Mouse (Mus musculus): ENCODE results near the gene Ncor2. TPM values are rescaled to one million over a fixed set of nuclear protein-coding genes. Genes with fewer than 3 reads are reported as not detected.
"Not testable (repeated sequence)": the region's sequence is repeated elsewhere in the genome, so short reads cannot be mapped to it uniquely, and the experiment has no call there.

Ncor2 gene
- polyA plus RNA-seq, 2 experiments, result 3.5 to 4.4 TPM

DNA sequence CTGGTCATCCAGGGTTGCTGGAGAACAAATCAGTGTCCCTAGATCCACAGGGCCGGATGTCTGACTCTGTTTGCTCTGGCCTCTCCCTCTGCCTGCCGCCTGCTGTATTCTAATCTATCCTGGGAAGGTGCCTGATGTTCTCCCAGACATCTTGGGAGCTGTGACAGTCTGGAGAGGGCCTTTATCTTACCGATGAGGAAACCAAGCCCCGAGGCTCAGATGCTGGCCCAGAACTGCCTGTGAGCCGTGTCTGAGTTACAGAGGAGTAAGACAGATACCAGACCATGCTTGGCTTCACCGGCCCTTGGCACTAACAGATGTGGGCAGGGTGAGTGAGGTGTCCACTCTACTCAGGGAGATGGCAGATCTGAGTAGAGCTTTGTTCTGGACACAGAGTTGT, 35.0 kb upstream of the Ncor2 start:
- peaks cover 5% of the 10 kb centered on the region; the same call in 1 of the 2 replicates for H3K27me3 ChIP-seq (ENCODE audit: control insufficient read depth, insufficient read depth, low read length)
- H3K4me2 ChIP-seq (ENCODE audit: low read depth), result no peak overlapping the region
- ATAC-seq (ENCODE audit: insufficient read depth) (no peak), DNase-seq (ENCODE audit: low read depth in 3 of 3, low spot score in 3 of 3) (no peak)
- 47% methylated on average over 6 of the region's 6 CpGs for whole genome bisulfite sequencing (ENCODE audit: insufficient replicate concordance)
- no peaks in the 10 kb centered on the region for H3K4me1 ChIP-seq (replicated peaks; ENCODE audit: control insufficient read depth in 2 of 2, insufficient read depth in 2 of 2, low read length in 1 of 2)
- TF ChIP-seq CTCF (IDR thresholded peaks at IDR 0.05; ENCODE audit: low read depth), result no peak
- TF ChIP-seq EP300 (IDR thresholded peaks at IDR 0.05; ENCODE audit: low read depth), result no peak
- no peak overlapping the region for H3K9ac ChIP-seq (replicated peaks)
- H3K36me3 ChIP-seq (replicated peaks; ENCODE audit: control insufficient read depth, insufficient read depth, low read depth), result no peaks in the 10 kb centered on the region
- no peak overlapping the region for H3K4me3 ChIP-seq (ENCODE audit: insufficient read depth in 1 of 2, low read depth in 2 of 2, low read length in 2 of 2)
- H3K27ac ChIP-seq, result no peak overlapping the region
- no peaks in the 10 kb centered on the region for H3K9me3 ChIP-seq (ENCODE audit: control insufficient read depth, low read length)

DNA sequence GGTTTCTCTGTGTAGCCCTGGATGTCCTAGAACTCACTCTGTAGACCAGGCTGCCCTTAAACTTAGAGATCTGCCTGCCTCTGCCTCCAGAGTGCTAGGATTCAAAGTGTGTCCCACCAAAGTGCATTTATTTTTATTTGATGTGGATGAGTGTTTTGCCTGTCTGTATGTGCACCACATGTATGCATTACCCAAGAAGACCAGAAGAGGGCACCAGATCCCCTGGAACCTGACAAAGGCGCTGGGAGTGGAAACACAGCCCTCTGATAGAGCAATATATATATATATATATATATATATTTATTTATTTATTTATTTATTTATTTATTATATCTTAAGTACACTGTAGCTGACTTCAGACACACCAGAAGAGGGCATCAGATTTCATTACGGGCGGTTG, 25.9 kb upstream of the Ncor2 start:
- not testable (repeated sequence) for DNase-seq (ENCODE audit: low read depth in 3 of 3, low spot score in 3 of 3); H3K4me2 ChIP-seq (ENCODE audit: low read depth); H3K4me3 ChIP-seq (ENCODE audit: insufficient read depth in 1 of 2, low read depth in 2 of 2, low read length in 2 of 2); ATAC-seq (ENCODE audit: insufficient read depth); H3K4me1 ChIP-seq (replicated peaks; ENCODE audit: control insufficient read depth in 2 of 2, insufficient read depth in 2 of 2, low read length in 1 of 2); H3K9ac ChIP-seq (replicated peaks); H3K36me3 ChIP-seq (replicated peaks; ENCODE audit: control insufficient read depth, insufficient read depth, low read depth); H3K27ac ChIP-seq; H3K9me3 ChIP-seq (ENCODE audit: control insufficient read depth, low read length); H3K27me3 ChIP-seq (ENCODE audit: control insufficient read depth, insufficient read depth, low read length)
- peak; percentile 38; the same call in 1 of the 2 replicates for TF ChIP-seq CTCF (IDR thresholded peaks at IDR 0.05; ENCODE audit: low read depth)
- WGBS (ENCODE audit: insufficient replicate concordance), result 82% methylated on average over 3 of the region's 3 CpGs

- H3K27ac ChIP-seq, result no peak overlapping the region
- no peak overlapping the region for H3K4me3 ChIP-seq (ENCODE audit: insufficient read depth in 1 of 2, low read depth in 2 of 2, low read length in 2 of 2)
- no peak for DNase-seq (ENCODE audit: low read depth in 3 of 3, low spot score in 3 of 3)
- H3K4me2 ChIP-seq (ENCODE audit: low read depth), result no peak overlapping the region
- H3K9me3 ChIP-seq (ENCODE audit: control insufficient read depth, low read length), result no peaks in the 10 kb centered on the region
- no peak overlapping the region for H3K9ac ChIP-seq (replicated peaks)
- 65% methylated on average over 11 of the region's 11 CpGs for WGBS (ENCODE audit: insufficient replicate concordance)
- no peak for ATAC-seq (ENCODE audit: insufficient read depth)
- TF ChIP-seq EP300 (IDR thresholded peaks at IDR 0.05; ENCODE audit: low read depth) (no peak), CTCF (IDR thresholded peaks at IDR 0.05; ENCODE audit: low read depth) (no peak)
- no peaks in the 10 kb centered on the region for H3K36me3 ChIP-seq (replicated peaks; ENCODE audit: control insufficient read depth, insufficient read depth, low read depth)
- H3K27me3 ChIP-seq (ENCODE audit: control insufficient read depth, insufficient read depth, low read length), result no peaks in the 10 kb centered on the region
- no peaks in the 10 kb centered on the region for H3K4me1 ChIP-seq (replicated peaks; ENCODE audit: control insufficient read depth in 2 of 2, insufficient read depth in 2 of 2, low read length in 1 of 2)
These were observed 25.3 kb upstream of the Ncor2 start for GRCm38 (mm10) chr5:125204199-125204815.

- Histone ChIP-seq H3K9me3 (ENCODE audit: control insufficient read depth, low read length) (no peaks in the 10 kb centered on the region), H3K9ac (replicated peaks) (no peak overlapping the region), H3K36me3 (replicated peaks; ENCODE audit: control insufficient read depth, insufficient read depth, low read depth) (no peaks in the 10 kb centered on the region), H3K27me3 (ENCODE audit: control insufficient read depth, insufficient read depth, low read length) (no peaks in the 10 kb centered on the region), H3K27ac (no peak overlapping the region), H3K4me1 (replicated peaks; ENCODE audit: control insufficient read depth in 2 of 2, insufficient read depth in 2 of 2, low read length in 1 of 2) (no peaks in the 10 kb centered on the region), H3K4me3 (ENCODE audit: insufficient read depth in 1 of 2, low read depth in 2 of 2, low read length in 2 of 2) (no peak overlapping the region), H3K4me2 (ENCODE audit: low read depth) (no peak overlapping the region)
- no peak for TF ChIP-seq EP300 (IDR thresholded peaks at IDR 0.05; ENCODE audit: low read depth)
- TF ChIP-seq CTCF (IDR thresholded peaks at IDR 0.05; ENCODE audit: low read depth), result no peak
- 54% methylated on average over 11 of the region's 11 CpGs for WGBS (ENCODE audit: insufficient replicate concordance)
- DNase-seq (ENCODE audit: low read depth in 3 of 3, low spot score in 3 of 3) (no peak), ATAC-seq (ENCODE audit: insufficient read depth) (no peak)
These were observed 24.7 kb upstream of the Ncor2 start for GRCm38 (mm10) chr5:125203759-125204158.

GRCm38 (mm10) chr5:125203099-125203498, 24.1 kb upstream of the Ncor2 start:
- no peak overlapping the region for H3K27ac ChIP-seq
- no peaks in the 10 kb centered on the region for H3K9me3 ChIP-seq (ENCODE audit: control insufficient read depth, low read length)
- no peak overlapping the region for H3K4me2 ChIP-seq (ENCODE audit: low read depth)
- H3K9ac ChIP-seq (replicated peaks), result no peak overlapping the region
- DNase-seq (ENCODE audit: low read depth in 3 of 3, low spot score in 3 of 3), result no peak
- no peak for ATAC-seq (ENCODE audit: insufficient read depth)
- no peaks in the 10 kb centered on the region for H3K4me1 ChIP-seq (replicated peaks; ENCODE audit: control insufficient read depth in 2 of 2, insufficient read depth in 2 of 2, low read length in 1 of 2)
- TF ChIP-seq EP300 (IDR thresholded peaks at IDR 0.05; ENCODE audit: low read depth) (no peak), CTCF (IDR thresholded peaks at IDR 0.05; ENCODE audit: low read depth) (no peak)
- H3K36me3 ChIP-seq (replicated peaks; ENCODE audit: control insufficient read depth, insufficient read depth, low read depth), result no peaks in the 10 kb centered on the region
- H3K4me3 ChIP-seq (ENCODE audit: insufficient read depth in 1 of 2, low read depth in 2 of 2, low read length in 2 of 2), result no peak overlapping the region
- H3K27me3 ChIP-seq (ENCODE audit: control insufficient read depth, insufficient read depth, low read length), result no peaks in the 10 kb centered on the region
- 40% methylated on average over 7 of the region's 7 CpGs for WGBS (ENCODE audit: insufficient replicate concordance)

All from liver, embryonic 14.5 days (tissue).